Mouse (Mus musculus) brain, embryonic 14.5 days (tissue): Measurements from ENCODE around the gene Actrt3. TPM values are rescaled to one million over a fixed set of nuclear protein-coding genes. Genes with fewer than 3 reads are reported as not detected.
A peak's percentile ranks its signal among the peaks of the same experiment; 100 is the strongest.
"Not testable (repeated sequence)": the region's sequence is repeated elsewhere in the genome, so short reads cannot be mapped to it uniquely, and the experiment has no call there.

Experiments used
- DNase-seq: peaks from one replicate; pipeline ENCODE4 v3.0.0-alpha.2; 2011; ENCODE audit warnings: low read depth
- CTCF ChIP-seq: fragments of 200-500 bp; IDR thresholded peaks from 2 replicates; pipeline ENCODE4 v1.5.1; 2012; ENCODE audit warnings: inconsistent platforms, mild to moderate bottlenecking, moderate library complexity, borderline replicate concordance; ENCODE audit not compliant: insufficient read depth, insufficient read length; ENCODE audit errors: extremely low read depth
- POLR2A ChIP-seq: fragments of 200-500 bp; IDR thresholded peaks from 2 replicates; pipeline ENCODE4 v1.6.1; 2012; ENCODE audit warnings: mild to moderate bottlenecking, inconsistent platforms, borderline replicate concordance; ENCODE audit not compliant: poor library complexity, insufficient read depth, insufficient read length, severe bottlenecking; ENCODE audit errors: extremely low read depth
- polyA plus RNA-seq: library from polyadenylated mRNA; depleted of rRNA; stranded (reverse); fragments of >200 nt; gene quantifications from 2 replicates; pipeline ENCODE4 v1.2.3, GENCODE M21; 2012

Gene Actrt3
- polyA plus RNA-seq, 1 experiment: 0.11 TPM

GRCm38 (mm10) chr3:30602065-30602739 lies 2.5 kb upstream of the Actrt3 start, which contains the start of gene Mynn:
TSS of gene Mynn (plus strand) at chr3:30602065.
- peak; percentile 66; the same call in 1 of the 2 replicates for TF ChIP-seq POLR2A
- peak; percentile 51; the same call in 1 of the 2 replicates for TF ChIP-seq CTCF
- peak; percentile 98 for DNase-seq

- TF ChIP-seq CTCF: no peak
- no peak for TF ChIP-seq POLR2A
- no peak for DNase-seq
Observed at GRCm38 (mm10) chr3:30601610-30602064, 1.9 kb upstream of the Actrt3 start.

DNA sequence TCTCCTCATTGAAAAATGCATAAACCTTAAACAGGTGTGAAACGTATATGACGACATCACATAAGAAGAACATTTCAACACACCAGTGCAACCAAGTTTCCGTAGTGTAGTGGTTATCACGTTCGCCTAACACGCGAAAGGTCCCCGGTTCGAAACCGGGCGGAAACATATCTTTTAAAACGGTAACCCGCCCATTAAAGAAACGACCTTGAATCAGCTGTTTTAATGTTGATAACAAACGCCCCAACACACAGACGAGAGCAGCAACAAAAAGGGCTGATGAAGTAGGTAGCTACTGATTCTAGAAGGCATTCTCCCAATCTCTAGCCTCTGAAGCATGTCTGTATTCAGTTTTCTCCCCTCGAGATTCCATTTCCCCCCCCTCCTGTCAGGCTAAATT lies 1.4 kb upstream of the Actrt3 start:
- TF ChIP-seq CTCF: no peak
- no peak for TF ChIP-seq POLR2A
- peak; percentile 90 for DNase-seq

DNA sequence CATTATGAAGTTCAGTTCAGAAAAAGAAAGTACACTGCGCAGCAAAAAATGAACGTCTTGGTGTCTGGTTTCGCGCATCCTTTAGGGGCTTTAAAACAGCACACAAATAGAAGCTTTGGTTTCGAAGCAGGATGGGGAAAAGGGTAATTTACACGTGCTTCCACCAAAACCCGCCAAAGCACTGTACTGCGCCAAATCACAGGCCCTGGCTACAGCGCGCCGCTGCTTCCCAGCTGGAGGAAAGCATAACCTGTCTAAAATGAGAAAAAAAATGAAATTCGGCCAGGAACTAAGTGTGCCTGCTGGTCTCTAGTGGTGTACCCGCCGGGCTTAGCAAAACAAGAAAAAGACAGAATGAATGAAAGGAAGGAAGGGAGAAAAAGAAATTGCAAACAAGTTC lies 978 bp upstream of the Actrt3 start:
- DNase-seq: peak; percentile 69
- no peak for TF ChIP-seq CTCF
- no peak for TF ChIP-seq POLR2A

- DNase-seq: no peak
- no peak for TF ChIP-seq POLR2A
- TF ChIP-seq CTCF: no peak
Observed at GRCm38 (mm10) chr3:30597271-30597670, 2.5 kb downstream of the Actrt3 start.

DNA sequence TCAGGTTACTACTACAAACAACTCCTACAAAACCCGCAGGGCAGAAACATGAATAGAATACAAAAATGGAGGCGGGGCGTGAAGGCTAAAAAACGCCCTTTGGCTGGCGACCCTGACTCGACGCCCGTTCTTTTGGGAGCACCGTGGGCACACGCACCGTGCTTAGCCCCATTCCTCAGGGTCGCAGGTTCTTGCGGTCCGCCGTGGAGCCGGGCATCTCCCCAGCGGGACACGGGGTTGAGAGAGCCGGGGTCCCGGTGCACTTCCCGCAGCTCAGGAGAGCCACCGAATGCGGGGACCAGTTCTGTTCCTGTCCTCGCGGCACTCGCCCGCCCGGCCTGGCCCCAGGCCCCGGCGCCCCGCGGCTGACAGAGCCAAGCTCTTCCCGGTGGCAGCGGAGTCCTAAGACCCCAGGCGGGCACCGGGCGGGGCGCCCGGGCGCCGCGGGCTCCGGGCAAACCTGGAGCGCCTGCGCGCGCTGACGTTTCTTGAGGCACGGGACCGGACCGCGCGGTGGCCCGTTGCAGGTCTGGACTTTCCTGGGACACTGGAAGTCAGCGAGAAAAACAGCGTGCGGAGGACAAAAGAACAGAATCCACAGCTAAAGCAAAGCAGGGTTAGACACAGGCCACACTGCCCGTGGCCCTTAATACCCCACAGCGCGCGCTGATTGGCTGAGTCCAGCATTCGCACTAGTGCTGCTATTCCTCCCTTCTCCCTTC lies 4.5 kb downstream of the Actrt3 start:
- peak; percentile 68 for DNase-seq
- TF ChIP-seq CTCF: no peak
- TF ChIP-seq POLR2A: 0 out of 2 replicates have a peak, but pooled peaks have one; percentile 15

- no peak for TF ChIP-seq POLR2A
- TF ChIP-seq CTCF: peak; percentile 23; the same call in 1 of the 2 replicates
- DNase-seq: peak; percentile 49
Observed at GRCm38 (mm10) chr3:30593719-30594485, 5.8 kb downstream of the Actrt3 start.

DNA sequence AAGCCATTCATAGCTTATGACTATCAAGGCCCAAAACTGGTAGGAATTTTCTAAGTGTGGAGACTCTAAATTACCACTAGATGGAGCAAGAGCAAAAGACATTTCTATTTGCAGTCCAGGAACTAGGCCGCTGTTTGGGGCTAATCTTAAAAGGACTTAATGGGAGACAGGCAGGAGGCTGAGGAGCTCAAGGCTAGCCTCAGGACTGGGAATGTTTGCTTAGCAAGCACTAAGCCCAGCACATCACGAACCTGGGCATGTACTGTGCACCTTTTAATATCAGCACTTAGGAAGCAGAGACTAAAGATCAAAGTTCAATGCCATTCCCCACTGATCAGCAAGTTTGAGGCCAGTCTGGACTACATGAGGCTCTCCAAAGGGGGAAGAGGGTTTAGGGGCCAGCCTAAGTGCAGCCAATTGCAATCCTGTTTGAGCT lies 7.3 kb downstream of the Actrt3 start:
- TF ChIP-seq POLR2A: no peak
- TF ChIP-seq CTCF: peak; percentile 49; the same call in 1 of the 2 replicates
- peak; percentile 90 for DNase-seq

GRCm38 (mm10) chr3:30588865-30589264 lies 10.9 kb downstream of the Actrt3 start:
- DNase-seq: no peak
- TF ChIP-seq POLR2A (no peak), CTCF (no peak)

DNA sequence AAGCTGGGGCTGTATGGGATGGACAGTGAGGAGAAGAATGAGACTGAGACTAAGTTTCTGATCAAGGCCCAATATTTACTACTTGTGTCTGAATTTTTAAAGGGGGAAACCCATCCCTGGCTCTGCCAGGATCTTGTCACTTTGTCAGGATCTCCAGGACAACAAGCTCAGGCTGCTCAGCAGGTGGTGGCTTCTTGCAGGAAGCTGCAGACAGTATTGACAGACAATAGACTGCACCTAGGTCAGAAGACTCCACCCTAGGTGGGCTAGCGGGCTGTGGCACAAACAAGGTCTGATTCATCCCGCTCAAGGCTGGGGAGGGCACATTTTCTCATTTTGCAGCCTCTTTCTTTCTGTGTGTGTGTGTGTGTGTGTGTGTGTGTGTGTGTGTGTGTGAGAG lies 26.2 kb downstream of the Actrt3 start:
- DNase-seq: no peak
- TF ChIP-seq CTCF (no peak), POLR2A (no peak)

DNA sequence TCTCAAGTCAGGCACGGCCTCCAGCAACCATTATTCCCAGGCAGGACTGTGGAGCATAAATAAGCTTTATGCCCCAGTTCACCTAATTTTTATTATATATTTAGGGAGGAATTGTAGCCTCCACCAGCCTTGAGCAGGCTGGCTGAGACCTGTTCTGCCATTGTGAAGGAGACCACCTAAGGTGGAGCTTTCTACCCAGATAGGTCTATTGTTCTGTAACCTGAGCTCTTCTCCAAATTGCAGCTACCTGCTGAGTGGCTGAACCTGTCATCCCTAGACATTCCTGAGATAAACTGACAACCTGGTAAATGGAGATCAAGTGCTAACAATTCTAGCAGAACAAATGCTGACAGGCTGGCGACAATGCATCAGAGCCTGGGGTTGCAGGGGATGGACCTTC lies 33.4 kb downstream of the Actrt3 start:
- DNase-seq: not testable (repeated sequence)

DNA sequence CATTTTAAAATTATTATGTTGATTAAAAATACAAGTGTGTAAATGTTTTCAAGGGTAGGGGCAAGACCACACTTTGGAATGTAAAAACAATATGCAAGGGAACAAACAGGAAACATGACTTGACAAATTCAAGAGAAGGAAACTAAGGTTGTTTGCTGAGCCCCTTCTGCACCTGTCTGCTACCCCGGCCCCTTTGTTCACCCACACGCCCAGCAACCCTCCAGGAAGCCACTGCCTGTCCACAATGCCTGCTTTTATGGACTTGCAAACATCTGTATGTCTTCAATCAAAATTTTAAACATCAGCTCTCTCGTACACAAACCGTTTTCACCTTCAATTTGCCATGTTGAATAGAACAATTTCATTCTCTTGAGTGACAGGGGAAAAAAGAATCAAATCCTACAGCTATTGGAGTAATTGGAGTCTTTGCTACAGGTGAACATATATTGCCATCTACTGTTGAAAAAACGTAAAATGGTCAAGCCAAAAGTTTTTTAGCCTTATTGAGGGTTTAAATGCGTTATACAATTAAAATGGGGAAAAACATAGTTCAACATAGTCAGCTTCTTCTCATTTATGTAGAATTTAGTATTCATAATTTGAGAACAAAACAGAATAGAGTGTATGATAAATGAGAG lies 38.9 kb downstream of the Actrt3 start:
- TF ChIP-seq CTCF: no peak
- peak; percentile 58 for DNase-seq
